Mouse (Mus musculus) frontal cortex, postnatal 25 days (tissue): ENCODE measurements at regions not wholly inside any gene's neighbourhood (a gene's known extent, or its start where the extent isn't known, plus 50 kb on each side); places are given as distances from the start of the nearest gene placed in this dataset.

Experiments
- DNase-seq, 2 experiments: peaks; one replicate each; pipeline ENCODE4 v3.0.0; 2022; ENCODE audit warnings: low spot score in 2 of 2

DNA sequence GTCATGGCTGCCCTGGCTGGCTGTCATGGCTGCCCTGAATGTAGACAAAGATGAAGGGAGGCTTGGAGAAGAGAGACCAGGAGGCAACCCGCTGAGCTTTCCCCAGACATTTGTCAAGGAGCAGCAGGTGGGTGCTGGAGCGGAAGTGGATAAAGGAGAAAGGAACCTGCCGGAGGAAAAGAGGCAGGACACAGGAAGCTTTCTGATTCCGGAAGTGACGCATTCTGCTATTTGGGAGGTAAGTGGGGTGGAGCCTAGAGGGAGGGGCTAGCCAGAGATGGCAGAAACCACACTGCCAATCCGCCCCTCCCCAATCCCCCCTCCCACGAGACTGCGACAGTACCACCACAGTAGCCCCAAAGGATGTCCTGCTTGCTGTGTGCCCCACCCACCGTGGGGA lies 80.1 kb downstream of the Gm572 start:
- no peak for DNase-seq

DNA sequence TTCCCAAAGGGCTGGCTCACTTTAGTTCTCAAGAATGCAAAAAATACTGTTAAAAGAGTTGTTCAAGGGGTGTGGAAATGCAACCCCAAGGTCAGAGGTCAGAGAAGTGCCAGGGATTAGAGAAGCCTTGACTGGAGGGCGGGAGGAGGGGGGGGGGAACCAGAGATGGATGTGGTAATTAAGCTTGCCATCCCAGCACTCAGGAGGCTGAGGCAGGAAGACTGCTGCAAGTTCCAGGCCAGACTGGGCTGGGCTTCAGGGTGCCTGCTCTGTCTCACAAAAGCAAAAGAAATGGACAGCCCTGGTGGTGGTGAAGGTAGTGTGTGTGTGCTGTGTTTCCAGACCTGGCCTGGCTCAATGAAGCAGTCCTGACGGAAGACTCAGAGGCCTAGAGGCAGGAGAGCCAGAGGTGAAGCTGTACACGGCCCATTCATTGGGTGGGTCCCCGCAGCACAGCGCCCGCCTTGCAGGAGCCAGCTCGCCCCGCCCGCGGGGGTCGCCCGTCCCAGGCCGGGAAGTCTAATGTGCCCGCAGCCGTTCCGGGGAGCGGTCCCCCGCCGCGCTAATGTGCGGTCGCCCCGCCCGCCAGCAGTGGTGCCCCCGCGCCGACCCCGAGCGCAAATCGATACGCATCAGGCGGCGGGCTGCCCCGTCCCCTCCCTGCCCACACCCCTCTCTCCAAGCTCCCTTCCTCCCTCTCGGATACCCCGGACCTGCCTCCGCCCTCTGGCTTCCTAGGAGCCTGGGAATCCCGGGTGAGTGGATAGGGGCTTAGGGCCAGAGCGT lies 80.1 kb upstream of the Casz1 start:
- no peak for DNase-seq

DNA sequence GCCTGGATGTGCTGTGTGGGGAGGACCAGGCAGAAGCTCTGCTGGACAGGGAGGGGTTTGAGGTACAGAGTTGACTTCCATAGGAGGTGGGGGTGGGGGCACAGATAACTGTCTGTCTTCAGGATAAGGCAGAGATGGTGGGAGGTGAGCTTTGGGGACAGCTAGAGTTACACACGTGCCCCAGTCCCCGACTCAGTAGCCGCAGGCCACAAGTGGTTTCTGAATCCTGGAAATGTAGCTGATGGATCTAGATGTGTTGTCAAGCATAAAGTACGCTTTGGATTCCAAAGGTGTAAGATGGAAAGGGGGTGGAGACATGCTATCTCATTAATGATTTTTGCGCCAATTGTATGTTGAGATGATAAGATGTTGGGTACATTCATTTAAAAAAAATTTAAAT lies 75.4 kb upstream of the Casz1 start:
- DNase-seq = no peak

DNA sequence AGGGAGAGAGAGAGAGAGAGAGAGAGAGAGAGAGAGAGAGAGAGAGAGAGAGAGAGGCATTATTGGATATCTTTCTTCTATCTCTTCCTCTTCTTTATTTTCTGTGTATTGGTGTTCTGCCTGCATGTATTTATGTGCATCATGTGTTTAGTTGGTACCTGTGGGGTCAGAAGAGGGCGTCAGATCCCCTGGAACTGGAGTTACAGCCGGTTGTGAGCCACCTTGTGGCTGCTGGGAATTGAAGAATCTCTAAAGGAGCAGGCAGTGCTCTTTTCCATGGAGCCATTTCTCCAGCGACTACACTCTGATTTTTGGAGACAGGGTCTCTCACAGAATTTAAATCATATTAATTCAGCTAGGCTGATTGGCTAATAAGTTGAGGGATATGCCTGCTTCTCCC lies 72.6 kb upstream of the Casz1 start:
- no peak for DNase-seq

DNA sequence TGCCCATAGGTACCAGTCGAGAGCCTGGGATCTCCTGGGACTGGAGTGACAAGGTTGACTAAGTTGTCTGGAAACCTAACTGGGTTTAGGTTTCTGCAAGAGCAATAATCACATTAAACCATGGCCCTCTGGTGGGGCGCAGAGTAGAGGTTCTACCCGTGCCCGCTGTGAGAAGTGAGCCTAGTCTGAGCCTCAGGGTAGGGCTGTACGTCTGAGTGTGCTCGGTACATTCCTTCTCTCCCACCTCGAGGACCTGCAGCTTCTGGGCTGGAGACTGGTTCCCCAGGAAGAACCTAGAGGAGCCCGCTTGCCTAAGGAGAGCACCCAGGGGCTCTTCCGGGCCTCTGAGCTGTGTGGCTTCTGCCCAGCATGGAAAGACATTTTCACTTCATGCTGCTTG lies 70.2 kb upstream of the Casz1 start:
- DNase-seq = no peak

DNA sequence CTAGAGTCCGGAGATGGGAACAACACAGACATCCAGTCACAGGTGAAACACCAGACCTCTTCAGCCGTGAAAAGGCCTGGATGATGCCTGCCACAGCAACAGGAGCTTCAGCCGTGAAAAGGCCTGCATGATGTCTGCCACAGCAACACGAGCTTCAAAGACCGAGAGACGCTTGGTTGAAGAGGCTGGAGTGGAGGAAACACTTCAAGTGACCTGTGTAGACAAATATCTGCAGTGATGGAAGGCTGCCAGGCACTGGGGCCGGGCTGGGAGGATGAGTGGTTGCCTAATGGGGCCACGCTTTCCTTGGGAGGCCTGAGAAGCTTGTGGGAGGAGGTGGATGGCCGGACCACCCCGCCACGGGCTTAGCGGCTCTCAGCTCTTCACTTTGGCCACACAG lies 69.7 kb upstream of the Casz1 start:
- DNase-seq = no peak

DNA sequence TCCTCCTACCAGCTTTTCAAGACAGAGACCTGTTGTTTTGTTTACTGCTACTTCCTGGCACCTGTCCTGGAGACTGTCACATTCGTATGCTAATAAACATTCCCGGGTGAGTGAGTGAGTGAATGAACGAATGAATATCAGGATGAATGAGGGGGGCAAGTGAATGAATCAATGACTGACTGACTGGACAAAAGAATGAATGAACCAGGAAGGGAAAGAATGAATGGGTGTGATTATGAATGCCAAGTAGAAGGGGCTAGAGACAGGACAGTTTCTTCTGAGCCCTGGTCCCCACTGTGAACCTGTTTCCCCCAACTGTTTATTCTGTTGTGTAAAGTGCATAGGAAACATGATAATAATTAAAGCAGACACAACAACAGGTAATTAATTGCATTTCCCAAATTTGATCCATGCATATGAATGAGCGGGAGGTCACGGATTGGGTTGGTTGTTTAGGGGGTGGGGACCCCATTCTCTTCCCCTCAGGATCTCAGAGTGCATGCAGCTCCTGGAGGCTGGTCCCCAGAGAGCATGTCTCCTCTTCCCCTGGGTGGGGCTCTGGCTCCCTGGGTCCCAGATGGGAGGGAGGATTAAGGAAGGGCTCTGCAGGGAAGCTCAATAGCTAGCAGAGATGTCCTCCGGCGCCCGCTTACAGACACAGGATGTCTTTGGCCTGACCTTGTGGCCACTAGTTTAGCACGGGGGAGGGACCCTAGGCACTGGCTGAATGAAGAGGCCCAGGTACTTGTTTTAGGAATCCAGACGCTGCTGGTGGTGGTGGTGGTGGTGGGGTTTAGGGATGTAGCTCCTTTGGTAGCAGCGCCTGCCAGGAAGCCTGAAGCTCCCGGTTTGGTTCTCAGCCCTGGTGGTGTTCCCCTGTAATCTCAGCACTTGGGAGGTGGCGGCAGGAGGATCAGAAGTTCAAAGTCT lies 65.4 kb upstream of the Casz1 start:
- no peak for DNase-seq

DNA sequence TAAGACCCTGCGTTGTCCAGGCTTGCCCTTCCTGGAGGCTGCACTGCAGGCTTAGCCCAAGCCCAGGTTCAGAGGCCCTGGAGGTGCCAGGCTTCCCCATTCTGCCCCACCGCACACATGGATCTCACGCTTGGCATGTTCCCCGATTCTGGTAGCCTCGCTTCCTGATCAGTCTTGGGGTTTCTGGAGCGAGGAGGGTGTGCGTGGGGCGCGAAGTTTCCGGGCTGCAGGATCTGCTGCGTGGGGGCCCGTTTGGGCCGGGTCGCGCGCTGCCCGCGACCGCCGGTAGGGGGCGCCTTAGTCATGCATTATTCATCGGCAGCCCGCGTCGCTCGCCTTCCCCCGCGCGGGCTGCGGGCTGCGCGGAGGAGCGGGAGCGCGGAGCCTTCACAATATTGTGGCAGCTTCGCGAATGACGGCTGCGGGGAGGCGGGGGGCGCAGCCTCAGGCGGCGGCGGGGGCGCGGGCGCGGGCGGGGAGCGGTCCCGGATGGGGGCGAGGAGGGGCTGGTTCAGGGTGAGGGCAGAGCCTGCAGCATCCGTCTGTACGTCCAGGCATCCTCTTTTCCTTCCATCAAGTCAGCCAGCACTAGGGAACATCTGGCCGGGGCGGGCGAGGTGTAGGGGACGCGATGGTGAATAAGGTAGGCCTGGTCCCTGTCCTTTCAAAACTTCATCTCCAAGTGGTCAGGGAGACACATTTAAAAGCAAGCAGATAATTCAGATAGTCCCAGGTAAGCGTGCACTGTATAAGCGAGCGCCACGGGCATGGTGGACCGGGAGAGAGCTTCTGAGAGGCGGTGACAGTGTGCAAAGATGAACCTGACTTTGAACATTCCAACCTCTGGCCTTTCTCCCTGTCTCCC lies 61.4 kb upstream of the Casz1 start:
- DNase-seq = peak; percentile 65 to 76

DNA sequence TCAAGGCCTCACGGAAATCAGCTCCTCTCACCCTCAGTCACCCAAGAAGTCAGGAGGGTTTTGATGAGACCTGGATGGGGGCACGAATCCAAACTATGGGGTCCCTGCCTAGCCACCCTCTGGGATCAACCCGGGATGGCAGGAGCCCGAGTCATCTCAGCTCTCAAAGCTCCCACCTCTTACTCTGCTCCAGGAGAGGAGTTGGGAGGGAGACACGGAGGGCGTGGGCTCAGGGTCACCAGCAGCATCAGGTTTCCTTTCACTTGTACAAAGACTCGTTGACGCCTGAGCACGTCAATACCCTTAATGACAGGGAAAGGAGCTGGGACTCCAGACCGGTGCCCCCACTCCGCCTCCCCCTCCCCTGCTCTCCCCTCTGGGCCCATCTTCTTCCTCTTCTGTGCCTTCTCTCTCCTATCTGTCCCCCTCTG lies 60.8 kb upstream of the Casz1 start:
- no peak for DNase-seq

DNA sequence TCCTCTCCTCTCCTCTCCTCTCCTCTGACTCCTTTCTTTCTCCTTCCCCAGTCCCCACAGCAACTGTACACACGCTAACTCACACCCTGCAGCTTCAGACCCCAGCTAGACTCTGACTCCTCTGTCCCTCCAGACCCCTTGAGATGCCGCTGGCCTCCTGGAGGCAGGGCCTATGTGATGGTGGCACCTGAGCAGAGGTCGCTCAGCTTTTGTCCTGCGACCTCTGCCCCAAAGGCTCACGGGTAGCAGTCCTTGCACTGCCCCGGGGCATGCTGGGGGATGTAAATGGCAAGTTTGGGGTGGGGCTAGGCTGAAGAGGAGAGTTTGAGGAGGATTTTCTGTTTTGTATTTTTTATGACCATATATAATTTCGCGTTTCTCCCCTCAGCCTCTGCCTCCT lies 60.2 kb upstream of the Casz1 start:
- no peak for DNase-seq

DNA sequence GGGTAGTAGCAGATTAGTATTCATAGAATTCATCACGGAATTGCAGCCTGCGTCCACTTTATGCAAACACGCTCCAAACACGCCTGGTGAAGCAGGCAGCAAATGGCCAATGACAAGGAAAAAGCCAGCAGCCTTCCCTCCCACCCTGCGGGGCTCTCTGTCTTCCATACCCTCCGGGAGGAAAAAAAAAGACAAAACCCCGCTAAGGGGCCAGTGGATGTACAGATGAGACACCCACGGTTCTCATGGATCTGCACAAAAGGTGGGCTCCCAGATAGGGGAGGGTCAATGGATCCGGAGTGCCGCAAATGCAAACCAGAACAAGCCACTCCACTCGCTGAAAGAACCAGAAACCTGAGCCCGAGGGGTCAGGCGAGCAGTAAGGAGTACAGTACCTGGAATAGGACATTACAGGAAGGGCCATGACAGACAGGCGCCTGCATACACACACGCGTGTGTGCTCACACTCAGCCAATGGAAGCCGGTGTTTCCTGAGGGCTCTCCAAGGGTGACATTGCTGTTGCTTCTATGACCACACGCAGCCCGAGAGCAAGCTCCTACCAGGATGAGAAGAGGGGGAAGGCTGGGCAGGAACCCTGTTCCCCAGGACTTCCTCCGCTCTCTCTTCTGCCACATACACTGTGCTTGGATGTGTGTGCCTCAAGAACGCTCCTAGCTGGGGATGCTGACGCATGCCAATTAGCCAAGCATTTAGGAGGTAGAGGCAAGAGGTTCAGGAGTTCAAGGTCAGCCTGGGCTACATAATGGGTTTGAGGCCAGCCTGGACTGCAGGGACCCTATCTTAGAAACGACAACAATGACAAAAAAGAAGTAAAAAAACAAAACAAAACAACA lies 57.5 kb upstream of the Casz1 start:
- no peak for DNase-seq

DNA sequence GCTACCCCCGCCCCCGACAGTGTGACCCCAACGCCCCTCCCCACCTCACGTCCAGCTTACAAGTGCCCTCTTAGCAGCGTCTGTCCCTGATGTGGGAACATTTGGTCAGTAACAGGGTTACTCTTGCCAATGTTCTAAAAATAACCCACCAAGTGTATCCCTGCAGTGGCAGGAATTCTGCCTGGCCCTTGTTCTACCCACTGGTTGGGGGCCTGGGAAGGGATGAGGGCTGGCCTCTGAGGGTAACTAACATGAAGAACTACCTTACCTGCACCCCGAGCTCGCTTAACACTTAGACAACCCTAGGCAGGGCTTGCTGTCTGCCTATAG lies 56.9 kb upstream of the Casz1 start:
- DNase-seq = no peak

DNA sequence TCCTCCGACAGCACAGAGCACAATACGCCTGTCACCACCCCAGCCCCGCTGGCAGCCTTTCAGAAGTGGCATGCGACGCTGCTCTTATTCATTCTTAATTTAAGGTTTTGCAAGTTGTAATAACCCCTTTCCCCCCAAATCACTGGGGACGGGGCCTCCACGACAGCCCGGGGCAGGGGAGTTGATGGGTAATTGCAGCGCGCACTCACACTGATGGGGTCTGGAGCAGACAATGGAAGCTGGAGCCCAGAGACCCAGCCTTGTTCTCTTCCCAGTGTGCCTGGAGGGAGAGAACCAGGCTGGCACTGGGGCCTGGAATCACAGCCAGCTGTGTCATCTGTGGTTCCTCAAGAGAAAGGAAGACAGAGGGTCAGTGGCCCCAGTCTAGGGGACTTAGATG lies 54.2 kb upstream of the Casz1 start:
- DNase-seq = no peak

DNA sequence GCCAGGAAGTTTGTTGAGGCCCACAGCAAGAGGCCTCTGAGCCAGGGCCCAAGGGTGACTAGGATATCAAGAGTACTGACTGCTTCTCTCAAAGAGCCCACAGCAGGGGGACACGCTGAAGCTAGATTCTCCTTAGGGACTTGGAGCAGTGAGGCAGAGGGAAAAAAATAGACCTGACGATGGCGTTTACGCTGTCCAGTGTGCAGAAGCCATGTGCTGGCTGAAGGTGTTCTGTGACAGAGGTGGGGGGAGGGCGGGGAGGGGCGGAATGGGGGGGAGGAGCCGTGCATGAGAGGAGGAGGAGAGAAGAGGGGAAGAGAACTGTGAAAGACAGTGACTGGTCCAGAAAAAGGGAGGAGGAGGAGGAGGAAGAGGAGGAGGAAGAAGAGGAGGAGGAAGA lies 52.6 kb upstream of the Casz1 start:
- no peak for DNase-seq

DNA sequence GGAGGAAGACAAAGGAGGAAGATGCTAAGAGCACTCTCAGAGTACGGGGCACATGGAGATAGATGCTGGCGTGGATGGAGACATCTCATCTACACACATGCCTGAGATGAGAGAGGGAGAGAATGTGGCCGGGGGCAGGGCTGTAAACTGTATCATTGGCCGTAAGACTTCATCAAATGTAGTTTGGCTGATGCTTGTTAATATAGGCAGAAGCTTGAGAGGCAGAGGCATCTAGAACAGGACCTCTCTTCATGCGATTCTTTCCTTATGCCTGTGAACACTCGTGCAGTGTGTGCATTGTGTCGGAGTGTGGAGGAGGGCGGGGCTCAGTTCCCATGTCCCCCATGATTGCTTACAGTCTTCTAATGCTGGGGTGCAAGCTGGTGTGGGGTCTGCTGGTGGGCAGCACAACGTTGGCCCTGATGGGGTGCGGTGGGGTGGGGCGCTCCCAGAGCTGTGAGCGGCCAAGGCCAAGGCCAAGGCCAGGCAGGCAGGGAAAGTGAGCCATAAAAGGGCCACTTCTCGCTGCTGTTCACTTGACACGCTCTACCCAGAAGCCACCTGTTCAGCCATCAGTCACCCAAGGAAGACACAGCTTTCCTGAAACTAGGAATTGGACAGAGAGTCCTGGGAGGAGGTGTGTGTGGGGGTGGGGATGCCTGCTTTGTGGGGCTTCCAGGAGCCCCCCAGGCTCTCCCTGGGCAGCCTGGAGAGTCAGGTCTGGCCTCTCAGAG lies 51.7 kb upstream of the Casz1 start:
- no peak for DNase-seq

DNA sequence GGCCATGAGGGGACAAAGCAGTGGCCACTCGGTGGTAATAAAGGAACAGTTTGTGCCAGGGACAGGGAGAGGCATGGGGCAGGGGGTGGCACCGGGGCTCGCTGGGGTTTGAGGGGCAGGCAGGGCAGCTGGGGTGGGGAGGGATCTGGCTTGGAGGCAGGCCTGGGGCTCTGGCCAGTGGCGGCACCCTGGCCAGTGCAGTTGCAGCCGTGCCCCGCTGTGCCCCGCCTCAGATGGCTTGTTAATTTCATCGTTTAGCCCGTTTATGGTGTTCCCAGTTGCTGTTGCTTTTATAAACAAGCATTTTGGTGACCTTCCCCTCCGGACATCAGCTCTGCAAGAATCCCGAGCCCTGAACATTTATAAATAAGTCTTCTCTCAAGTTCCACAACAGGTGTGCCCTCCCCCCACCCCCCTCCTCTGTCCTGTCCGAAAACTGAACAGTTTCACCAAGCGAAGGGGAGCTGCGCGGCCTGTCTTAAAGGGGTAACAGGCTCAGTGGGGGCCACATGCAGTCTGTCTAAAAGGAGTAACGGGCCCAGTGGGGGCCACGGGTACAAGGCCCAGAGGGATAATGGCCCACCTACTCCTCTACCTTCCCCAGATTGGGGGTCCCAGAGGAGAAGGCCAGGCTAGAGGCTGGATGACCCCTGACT lies 51.0 kb upstream of the Casz1 start:
- DNase-seq = no peak

DNA sequence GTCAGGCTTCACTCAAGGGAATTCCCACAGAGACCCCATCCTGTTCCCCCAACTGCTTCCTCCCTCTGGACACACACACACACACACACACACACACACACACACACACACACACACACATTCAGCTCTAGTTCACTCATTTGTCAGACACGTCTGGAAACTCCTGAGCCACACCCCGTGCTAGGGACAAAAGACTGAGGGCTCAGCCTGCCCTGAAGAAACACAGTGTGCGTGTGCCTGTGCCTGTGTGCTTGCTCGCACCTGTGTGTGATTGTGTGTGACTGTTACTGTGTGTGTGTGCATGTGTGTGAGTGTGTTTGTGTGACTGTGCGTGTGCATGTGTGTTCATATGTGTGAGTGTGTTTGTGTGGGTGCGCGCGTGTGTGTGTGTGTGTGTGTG lies 50.4 kb upstream of the Casz1 start:
- DNase-seq = no peak
